Mouse (Mus musculus): Measurements from ENCODE around the gene Dapk2.

GRCm38 (mm10) chr9:66168233-66168632 lies 10.2 kb downstream of the Dapk2 start:
- TF ChIP-seq CTCF (IDR thresholded peaks at IDR 0.05; ENCODE audit: control insufficient read depth, insufficient read depth, insufficient read length), result no peak
- no peak for TF ChIP-seq USF1 (IDR thresholded peaks at IDR 0.05; ENCODE audit: low read depth)
- TF ChIP-seq MAX (IDR thresholded peaks at IDR 0.05), result no peak
- TF ChIP-seq MYOG (IDR thresholded peaks at IDR 0.05; ENCODE audit: control insufficient read depth, extremely low read depth, insufficient read length), result no peak
- no peak for TF ChIP-seq CEBPB (IDR thresholded peaks at IDR 0.05; ENCODE audit: low read depth)
- TF ChIP-seq MYOD1 (IDR thresholded peaks at IDR 0.05; ENCODE audit: control insufficient read depth, insufficient read length, low read depth), result no peak
- TF ChIP-seq FOSL1 (IDR thresholded peaks at IDR 0.05; ENCODE audit: insufficient read depth, low read length, poor library complexity, severe bottlenecking), result no peak

Data from C2C12 (cell line).